Mouse (Mus musculus) adrenal gland, postnatal 0 days (tissue): Measurements from ENCODE around the gene Serinc4. TPM values are rescaled to one million over a fixed set of nuclear protein-coding genes. Genes with fewer than 3 reads are reported as not detected.

ENCODE experiments used
- microRNA-seq: library from miRNA; unstranded; fragments of <30 nt; microRNA quantifications from one replicate; pipeline ENCODE4, GENCODE M21; 2016; ENCODE audit warnings: borderline replicate concordance; ENCODE audit not compliant: insufficient number of aligned reads
- polyA plus RNA-seq: library from polyadenylated mRNA; unstranded; fragments of >200 nt; fragmentation: Nextera tagmentation; extraction: Ambion mirVana; gene quantifications from 2 replicates; pipeline ENCODE4 v1.2.1, GENCODE M21; 2015

Serinc4 gene
- 0.17 and 0.38 TPM in 2 replicates for polyA plus RNA-seq

GRCm38 (mm10) chr2:121456692-121457642 is at the start of gene Serinc4:
TSS of gene Serinc4 (minus strand) at chr2:121456781.

GRCm38 (mm10) chr2:121473301-121474179 is 17.0 kb upstream of the Serinc4 start, which contains the start of gene Mfap1b:
TSS of gene Mfap1b (minus strand) at chr2:121474067.

GRCm38 (mm10) chr2:121452990-121453389 is 3.6 kb downstream of the Serinc4 start, which contains the start of gene Hypk:
TSS of gene Hypk (plus strand) at chr2:121453290.

GRCm38 (mm10) chr2:121448739-121449535 is 7.6 kb downstream of the Serinc4 start, which contains the start of gene Serf2:
TSS of gene Serf2 (plus strand) at chr2:121449195.

GRCm38 (mm10) chr2:121444178-121444577 is 12.4 kb downstream of the Serinc4 start, which contains the start of gene Ell3:
TSS of gene Ell3 (minus strand) at chr2:121444278.

GRCm38 (mm10) chr2:121413387-121414042 is 43.1 kb downstream of the Serinc4 start, which contains the start of the genes Pdia3 and Catsper2:
TSS of gene Pdia3 (plus strand) at chr2:121413775.
TSS of gene Catsper2 (minus strand) at chr2:121413792.

Small RNAs within 50 kb of the gene (microRNA-seq; reads per million reads assigned to microRNA genes)
- gene Gm22953 = not detected

Other genes with a start within 250 kb of the Serinc4 start
- gene Trp53bp1, start 185.4 kb downstream of the Serinc4 start, polyA plus RNA-seq = 20.4 and 25.4 TPM in 2 replicates
- gene Map1a, start 167.2 kb downstream of the Serinc4 start, polyA plus RNA-seq = 2.8 and 6.2 TPM in 2 replicates
- gene Ppip5k1, start 101.4 kb downstream of the Serinc4 start, polyA plus RNA-seq = 9.3 and 11.4 TPM in 2 replicates
- gene Ckmt1, start 99.1 kb downstream of the Serinc4 start, polyA plus RNA-seq = 6.4 and 19.6 TPM in 2 replicates
- not detected in 2 replicates for gene Strc, start 69.6 kb downstream of the Serinc4 start, polyA plus RNA-seq
- 392 and 541 TPM in 2 replicates for gene Pdia3, start 43.0 kb downstream of the Serinc4 start, polyA plus RNA-seq
- gene Catsper2, start 43.0 kb downstream of the Serinc4 start, polyA plus RNA-seq = 1.6 and 3.3 TPM in 2 replicates
- gene Ell3, start 12.5 kb downstream of the Serinc4 start, polyA plus RNA-seq = 0.43 and 1.2 TPM in 2 replicates
- gene Serf2, start 7.6 kb downstream of the Serinc4 start, polyA plus RNA-seq = 441 and 474 TPM in 2 replicates
- 102 and 125 TPM in 2 replicates for gene Hypk, start 3.5 kb downstream of the Serinc4 start, polyA plus RNA-seq
- gene Mfap1b, start 17.3 kb upstream of the Serinc4 start, polyA plus RNA-seq = 45.3 and 47.8 TPM in 2 replicates
- 13.8 and 16.9 TPM in 2 replicates for gene Mfap1a, start 49.9 kb upstream of the Serinc4 start, polyA plus RNA-seq
- gene Wdr76, start 49.9 kb upstream of the Serinc4 start, polyA plus RNA-seq = 2.9 and 5.0 TPM in 2 replicates